Mouse (Mus musculus) midbrain, embryonic 13.5 days (tissue): Measurements from ENCODE around the gene Wdr54. TPM values are rescaled to one million over a fixed set of nuclear protein-coding genes. Genes with fewer than 3 reads are reported as not detected.

ENCODE experiments used
- ATAC-seq: fragments of 200-750 bp; cut with Nextera tagmentation; 2 replicates; pipeline ENCODE4 v1.8.0; 2017; ENCODE audit warnings: mild to moderate bottlenecking, moderate TSS enrichment, moderate library complexity
- H3K27ac ChIP-seq: fragments of 300-500 bp; sonication (generic); 2 replicates; pipeline ENCODE4 v1.5.1; 2015; ENCODE audit warnings: inconsistent platforms, mild to moderate bottlenecking, moderate library complexity
- H3K27me3 ChIP-seq: fragments of 300-500 bp; sonication (generic); 2 replicates; pipeline ENCODE4 v1.6.1; 2015; ENCODE audit warnings: mild to moderate bottlenecking, inconsistent platforms
- H3K36me3 ChIP-seq: fragments of 300-500 bp; sonication (generic); 2 replicates; pipeline ENCODE4 v1.6.1; 2015; ENCODE audit warnings: mild to moderate bottlenecking, inconsistent platforms
- H3K4me1 ChIP-seq: fragments of 300-500 bp; sonication (generic); replicated peaks from 2 replicates; pipeline ENCODE4 v1.6.1; 2015; ENCODE audit warnings: inconsistent platforms
- H3K4me2 ChIP-seq: fragments of 300-500 bp; sonication (generic); replicated peaks from 2 replicates; pipeline ENCODE4 v1.6.1; 2015; ENCODE audit warnings: moderate library complexity, mild to moderate bottlenecking, inconsistent platforms
- H3K4me3 ChIP-seq: fragments of 300-500 bp; sonication (generic); replicated peaks from 2 replicates; pipeline ENCODE4 v1.5.1; 2015; ENCODE audit warnings: mild to moderate bottlenecking, inconsistent platforms
- H3K9ac ChIP-seq: fragments of 300-500 bp; sonication (generic); replicated peaks from 2 replicates; pipeline ENCODE4 v1.6.1; 2015; ENCODE audit warnings: mild to moderate bottlenecking, inconsistent platforms
- H3K9me3 ChIP-seq: fragments of 300-500 bp; sonication (generic); 2 replicates; pipeline ENCODE4 v1.6.1; 2016; ENCODE audit warnings: mild to moderate bottlenecking, inconsistent platforms
- WGBS: fragments of 180-500 bp; shearing (Covaris S2); methylation state at CpG from one replicate; pipeline ENCODE4 v1.1.7; 2015; 5-methylcytosine and 5-hydroxymethylcytosine counted together
- polyA plus RNA-seq: library from polyadenylated mRNA; unstranded; fragments of >200 nt; fragmentation: Nextera tagmentation; extraction: Ambion mirVana; gene quantifications from 2 replicates; pipeline ENCODE4 v1.2.1, GENCODE M21; 2015

The Wdr54 gene
- polyA plus RNA-seq, 1 experiment from 2014 or later, result 16.1 TPM

DNA sequence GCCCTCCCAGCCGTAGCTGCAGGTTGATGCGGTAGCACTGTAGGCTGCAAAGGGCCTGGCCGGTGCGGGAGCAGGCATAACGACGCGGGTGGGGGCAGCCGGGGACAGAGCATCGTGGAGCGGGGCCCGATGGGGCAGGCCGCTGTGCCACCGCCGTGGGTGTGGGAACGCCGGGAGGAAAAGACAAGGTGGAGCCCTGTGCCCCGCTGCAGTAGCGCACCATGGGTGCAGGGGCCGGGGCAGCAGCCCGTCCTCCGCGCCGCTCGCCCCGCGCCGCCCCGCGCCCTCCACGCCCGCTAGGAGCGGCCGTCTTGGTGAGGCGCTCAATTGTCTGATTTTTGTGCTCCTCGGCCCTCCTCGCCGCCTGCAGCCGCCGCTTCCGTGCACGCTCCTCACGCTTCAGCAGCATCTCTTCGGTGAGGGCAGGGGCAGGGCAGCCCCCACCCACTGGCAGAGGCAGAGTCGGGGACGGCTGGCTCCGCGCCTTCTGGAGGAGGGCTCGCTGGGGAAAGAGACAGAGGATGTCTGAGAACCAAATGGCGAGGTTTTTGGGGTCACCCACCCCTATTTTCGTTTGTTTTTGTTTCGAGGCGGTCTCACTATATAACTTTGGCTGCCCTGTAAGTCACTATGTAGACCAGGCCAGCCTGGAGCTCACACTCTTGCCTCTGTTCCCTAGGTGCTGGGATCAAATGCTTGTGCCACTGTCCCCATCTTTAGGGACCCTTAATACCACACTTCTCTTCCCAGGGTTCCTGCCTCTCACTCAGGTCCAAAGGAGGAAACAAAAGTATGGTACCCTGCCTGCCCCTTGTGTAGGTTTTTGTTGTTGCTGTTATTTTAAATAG lies 34.1 kb downstream of the Wdr54 start:
- H3K4me1 ChIP-seq, result peaks cover 67% of the 10 kb centered on the region
- no peaks in the 10 kb centered on the region for H3K9me3 ChIP-seq
- peak; percentile 8; the same call in 1 of the 2 replicates for ATAC-seq
- peak overlapping the region; percentile 99 for H3K27ac ChIP-seq
- peaks cover 28% of the 10 kb centered on the region for H3K36me3 ChIP-seq
- peak overlapping the region; percentile 98 for H3K4me2 ChIP-seq
- peak overlapping the region; percentile 91 for H3K9ac ChIP-seq
- WGBS, result 1% methylated on average over 47 of the region's 52 CpGs
- peak overlapping the region; percentile 74 for H3K4me3 ChIP-seq
- no peaks in the 10 kb centered on the region for H3K27me3 ChIP-seq

DNA sequence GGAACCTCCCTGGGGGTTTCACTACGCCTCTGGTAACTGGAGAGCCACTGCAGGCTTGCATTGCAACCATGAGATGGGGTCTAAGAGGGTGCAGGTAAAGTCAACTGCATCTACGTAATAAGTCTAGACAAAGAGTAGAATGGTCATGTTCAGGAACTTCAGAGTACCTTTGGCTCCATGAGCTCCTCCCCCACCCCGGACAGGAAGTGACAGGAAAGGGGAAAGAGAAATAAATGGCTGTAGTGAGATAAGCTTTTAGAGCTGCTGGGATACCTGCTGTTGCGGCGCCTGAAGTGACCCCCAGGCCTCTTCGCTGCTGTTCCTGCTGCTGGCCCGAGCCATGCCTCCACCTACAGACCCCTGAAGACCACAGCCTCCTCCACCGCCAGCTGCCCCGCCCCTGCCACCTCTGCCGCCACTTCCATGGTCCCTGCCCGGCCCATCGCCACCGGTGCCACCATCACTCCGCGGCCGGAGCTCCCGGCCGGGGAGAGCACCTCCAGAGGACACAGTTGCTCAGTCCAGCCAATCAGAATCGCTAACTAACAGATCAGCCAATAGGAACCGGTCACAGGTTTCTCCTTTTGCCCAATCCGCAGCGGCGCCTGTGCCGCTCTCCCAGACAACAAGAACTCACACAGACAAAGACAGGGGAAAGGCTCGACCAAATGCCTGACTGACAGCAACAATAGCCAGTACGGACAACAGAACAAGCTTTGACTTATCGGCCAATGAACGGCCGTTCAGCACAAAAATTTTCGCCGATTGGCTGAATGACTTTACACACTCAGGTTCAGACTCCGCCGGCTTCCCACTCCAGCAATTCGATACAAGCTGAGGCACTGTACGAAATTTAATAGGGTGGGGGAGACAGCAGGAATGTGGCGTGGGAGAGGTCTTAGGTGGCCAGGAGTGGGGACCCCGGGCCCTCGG lies 35.0 kb downstream of the Wdr54 start, which contains the start of gene Wbp1:
Wbp1 (minus strand) TSS at position 630 of the 933 bp plus-strand sequence.
- Histone ChIP-seq H3K9ac (peak within 1 kb of the TSS; percentile 92), H3K4me3 (peak within 1 kb of the TSS; percentile 74), H3K27ac (peak within 1 kb of the TSS; percentile 99), H3K9me3 (no peaks in the 10 kb centered on the region), H3K4me1 (peaks cover 76% of the 10 kb centered on the region), H3K27me3 (no peaks in the 10 kb centered on the region), H3K4me2 (peak within 1 kb of the TSS; percentile 98), H3K36me3 (peaks cover 33% of the 10 kb centered on the region)
- under 1% methylated on average over 38 of the region's 38 CpGs for whole genome bisulfite sequencing
- ATAC-seq, result peak; percentile 95

DNA sequence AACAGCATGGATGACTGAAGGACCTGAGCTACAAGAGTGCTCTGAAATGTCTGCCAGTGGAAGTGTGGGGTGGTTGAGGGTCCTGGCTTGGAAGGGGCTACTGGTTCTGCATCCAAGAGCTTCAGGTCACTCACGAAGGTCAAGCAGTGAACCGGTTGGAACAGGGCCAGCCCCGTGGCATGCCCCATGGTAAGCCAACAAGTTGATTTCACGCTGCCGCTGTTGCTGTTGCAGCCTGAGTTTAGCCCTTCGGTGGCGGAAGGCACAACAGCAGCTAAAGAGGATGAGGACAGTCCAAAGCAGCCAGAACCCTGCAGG lies 36.5 kb downstream of the Wdr54 start:
- Histone ChIP-seq H3K36me3 (peaks cover 33% of the 10 kb centered on the region), H3K4me3 (peak overlapping the region; percentile 74), H3K9ac (peak overlapping the region; percentile 92), H3K4me1 (peaks cover 79% of the 10 kb centered on the region), H3K27ac (0 out of 2 replicates have a peak overlapping the region, but pooled peaks have one; percentile 9), H3K9me3 (no peaks in the 10 kb centered on the region), H3K4me2 (peak overlapping the region; percentile 98), H3K27me3 (no peaks in the 10 kb centered on the region)
- no peak for ATAC-seq
- 49% methylated on average over 7 of the region's 7 CpGs for WGBS

DNA sequence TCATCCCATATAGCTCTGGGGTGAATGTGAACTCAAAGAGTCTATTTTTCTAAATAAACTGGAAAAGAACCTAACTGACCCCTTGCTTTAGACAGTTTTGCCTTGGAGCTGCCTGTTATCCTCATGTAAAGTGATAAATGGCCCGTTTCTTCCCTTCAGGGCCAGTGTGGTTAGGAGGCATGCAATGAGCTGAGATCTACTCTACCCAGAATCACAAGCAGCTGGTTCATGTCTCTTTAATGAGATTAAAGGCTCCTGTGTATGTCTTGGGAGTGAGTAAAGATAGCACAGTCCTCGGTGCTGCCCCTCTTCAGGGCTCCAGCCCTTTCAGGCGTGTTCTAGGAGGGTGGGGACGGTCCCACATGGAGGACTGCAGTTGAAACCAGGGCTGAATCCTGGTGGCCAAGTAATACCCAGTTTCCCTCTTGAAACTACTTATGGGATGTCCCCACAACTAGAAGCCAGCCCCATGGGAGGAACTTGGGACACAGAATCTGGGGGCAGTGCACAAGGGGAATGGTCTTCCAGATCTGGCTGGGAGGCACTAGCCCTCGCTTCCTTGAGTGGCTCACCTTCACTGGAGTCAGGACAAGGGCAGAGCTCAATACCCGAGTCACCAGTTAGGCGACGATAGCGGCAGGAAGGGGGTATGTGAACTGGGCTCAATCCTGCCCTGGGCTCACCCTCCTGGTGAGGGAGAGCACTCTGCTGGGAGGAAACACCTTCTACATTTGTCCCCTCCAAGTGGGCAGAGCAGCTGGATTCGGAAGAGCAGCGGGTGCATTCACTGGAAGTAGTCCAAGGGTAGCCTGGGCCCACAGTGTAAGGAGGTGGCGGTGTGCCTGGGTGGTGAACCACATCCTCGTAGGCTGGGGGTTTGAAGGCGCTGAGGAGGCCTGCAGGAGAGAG lies 37.1 kb downstream of the Wdr54 start:
- ATAC-seq, result no peak
- 88% methylated on average over 14 of the region's 14 CpGs for WGBS
- peak overlapping the region; percentile 74 for H3K4me3 ChIP-seq
- peaks cover 77% of the 10 kb centered on the region for H3K4me1 ChIP-seq
- no peaks in the 10 kb centered on the region for H3K27me3 ChIP-seq
- H3K27ac ChIP-seq, result peak overlapping the region; percentile 9; the same call in 1 of the 2 replicates
- H3K9me3 ChIP-seq, result no peaks in the 10 kb centered on the region
- H3K36me3 ChIP-seq, result peaks cover 33% of the 10 kb centered on the region
- H3K4me2 ChIP-seq, result peak overlapping the region; percentile 98
- peak overlapping the region; percentile 92 for H3K9ac ChIP-seq

DNA sequence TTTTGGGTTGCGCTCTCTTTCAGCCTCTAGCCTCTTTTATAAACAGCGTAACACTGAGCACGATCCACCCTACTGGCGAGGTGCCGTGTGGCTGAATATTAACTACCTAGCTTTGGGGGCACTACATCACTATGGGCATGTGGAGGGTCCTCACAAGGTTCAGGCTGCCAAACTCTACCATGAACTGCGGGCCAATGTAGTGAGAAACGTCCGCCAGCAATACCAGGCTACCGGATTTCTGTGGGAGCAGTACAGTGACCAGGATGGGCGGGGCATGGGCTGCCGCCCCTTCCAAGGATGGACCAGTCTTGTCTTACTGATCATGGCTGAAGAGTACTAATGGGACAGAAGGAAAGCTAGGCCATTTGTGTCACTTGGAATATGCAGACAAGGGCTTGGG lies 37.8 kb downstream of the Wdr54 start:
- Histone ChIP-seq H3K4me2 (no peak overlapping the region), H3K4me3 (no peak overlapping the region), H3K27me3 (no peaks in the 10 kb centered on the region), H3K9ac (no peak overlapping the region), H3K27ac (no peak overlapping the region), H3K36me3 (peaks cover 33% of the 10 kb centered on the region), H3K9me3 (no peaks in the 10 kb centered on the region), H3K4me1 (peaks cover 70% of the 10 kb centered on the region)
- WGBS, result 86% methylated on average over 11 of the region's 11 CpGs
- ATAC-seq, result no peak

DNA sequence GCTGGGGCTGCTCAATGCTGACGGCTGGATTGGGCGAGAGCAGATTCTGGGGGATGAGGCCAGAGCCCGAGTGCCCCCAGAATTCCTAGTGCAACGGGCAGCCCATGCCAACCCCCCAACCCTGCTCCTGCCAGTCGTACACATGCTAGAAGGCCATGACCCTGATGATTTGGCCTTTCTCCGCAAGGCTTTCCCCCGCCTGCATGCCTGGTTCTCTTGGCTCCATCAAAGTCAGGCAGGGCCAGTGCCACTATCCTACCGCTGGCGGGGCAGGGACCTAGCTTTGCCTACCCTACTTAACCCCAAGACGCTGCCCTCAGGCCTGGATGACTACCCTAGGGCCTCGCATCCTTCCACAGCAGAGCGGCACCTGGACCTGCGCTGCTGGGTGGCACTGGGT lies 38.6 kb downstream of the Wdr54 start:
- H3K27ac ChIP-seq, result no peak overlapping the region
- no peak for ATAC-seq
- H3K9ac ChIP-seq, result no peak overlapping the region
- no peaks in the 10 kb centered on the region for H3K27me3 ChIP-seq
- H3K4me1 ChIP-seq, result peaks cover 62% of the 10 kb centered on the region
- 0 out of 2 replicates have a peak overlapping the region, but pooled peaks have one; percentile 1 for H3K4me3 ChIP-seq
- H3K36me3 ChIP-seq, result peaks cover 33% of the 10 kb centered on the region
- H3K4me2 ChIP-seq, result no peak overlapping the region
- H3K9me3 ChIP-seq, result no peaks in the 10 kb centered on the region
- 94% methylated on average over 13 of the region's 13 CpGs for WGBS

DNA sequence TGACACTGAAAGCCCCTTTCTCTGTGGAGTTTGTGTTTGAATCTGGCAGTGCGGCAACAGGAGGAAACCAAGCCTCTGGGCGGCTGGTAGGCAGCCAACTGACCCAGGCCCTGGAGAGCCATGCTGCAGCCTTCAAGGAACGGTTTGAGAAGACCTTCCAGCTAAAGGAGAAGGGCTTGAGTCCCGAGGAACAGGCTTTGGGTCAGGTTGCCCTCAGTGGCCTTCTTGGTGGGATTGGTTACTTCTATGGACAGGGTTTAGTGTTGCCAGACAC lies 39.1 kb downstream of the Wdr54 start:
- peak overlapping the region; percentile 88; the same call in 1 of the 2 replicates for H3K4me3 ChIP-seq
- 88% methylated on average over 4 of the region's 4 CpGs for WGBS
- H3K4me2 ChIP-seq, result peak overlapping the region; percentile 88
- ATAC-seq, result no peak
- H3K9ac ChIP-seq, result peak overlapping the region; percentile 93; the same call in 1 of the 2 replicates
- no peaks in the 10 kb centered on the region for H3K9me3 ChIP-seq
- peaks cover 57% of the 10 kb centered on the region for H3K4me1 ChIP-seq
- H3K27me3 ChIP-seq, result no peaks in the 10 kb centered on the region
- H3K36me3 ChIP-seq, result peaks cover 33% of the 10 kb centered on the region
- H3K27ac ChIP-seq, result no peak overlapping the region

DNA sequence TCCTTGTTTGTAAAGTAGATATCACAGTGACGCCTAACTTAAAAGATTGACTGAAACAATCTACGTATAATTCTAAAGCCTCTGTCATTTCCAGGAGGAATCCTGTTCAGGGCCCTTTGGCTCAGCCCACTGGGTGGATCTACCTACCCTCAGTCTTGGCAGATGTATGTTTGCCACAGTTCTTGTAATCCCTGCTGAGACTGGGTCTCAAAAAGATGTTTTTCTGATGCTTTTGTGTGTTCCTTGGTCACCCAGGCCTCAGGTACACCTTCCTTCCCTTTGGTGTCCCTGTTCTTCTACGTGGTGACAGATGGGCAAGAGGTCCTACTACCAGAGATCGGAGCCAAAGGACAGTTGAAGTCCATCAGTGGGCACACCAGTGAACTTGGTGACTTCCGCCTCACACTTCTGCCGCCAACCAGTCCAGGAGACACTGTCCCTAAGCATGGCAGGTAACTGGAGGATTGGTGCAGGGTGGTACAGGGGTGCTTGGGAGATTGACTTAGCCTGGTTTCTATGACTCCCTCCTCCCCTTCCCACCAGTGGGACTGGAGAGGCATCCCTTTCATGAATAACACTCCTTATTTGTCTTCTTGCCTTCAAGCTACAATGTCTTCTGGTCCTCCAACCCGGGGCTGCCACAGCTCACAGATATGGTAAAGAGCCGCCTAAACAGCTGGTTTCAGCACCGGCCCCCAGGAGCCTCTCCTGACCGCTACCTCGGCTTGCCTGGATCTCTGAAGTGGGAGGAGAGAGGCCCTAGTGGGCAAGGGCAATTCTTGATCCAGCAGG lies 39.6 kb downstream of the Wdr54 start:
- Histone ChIP-seq H3K9me3 (no peaks in the 10 kb centered on the region), H3K27ac (0 out of 2 replicates have a peak overlapping the region, but pooled peaks have one; percentile 84), H3K4me3 (peak overlapping the region; percentile 88), H3K4me2 (peak overlapping the region; percentile 88), H3K4me1 (peaks cover 56% of the 10 kb centered on the region), H3K27me3 (no peaks in the 10 kb centered on the region), H3K9ac (peak overlapping the region; percentile 93), H3K36me3 (peaks cover 33% of the 10 kb centered on the region)
- 80% methylated on average over 11 of the region's 11 CpGs for WGBS
- ATAC-seq, result no peak

DNA sequence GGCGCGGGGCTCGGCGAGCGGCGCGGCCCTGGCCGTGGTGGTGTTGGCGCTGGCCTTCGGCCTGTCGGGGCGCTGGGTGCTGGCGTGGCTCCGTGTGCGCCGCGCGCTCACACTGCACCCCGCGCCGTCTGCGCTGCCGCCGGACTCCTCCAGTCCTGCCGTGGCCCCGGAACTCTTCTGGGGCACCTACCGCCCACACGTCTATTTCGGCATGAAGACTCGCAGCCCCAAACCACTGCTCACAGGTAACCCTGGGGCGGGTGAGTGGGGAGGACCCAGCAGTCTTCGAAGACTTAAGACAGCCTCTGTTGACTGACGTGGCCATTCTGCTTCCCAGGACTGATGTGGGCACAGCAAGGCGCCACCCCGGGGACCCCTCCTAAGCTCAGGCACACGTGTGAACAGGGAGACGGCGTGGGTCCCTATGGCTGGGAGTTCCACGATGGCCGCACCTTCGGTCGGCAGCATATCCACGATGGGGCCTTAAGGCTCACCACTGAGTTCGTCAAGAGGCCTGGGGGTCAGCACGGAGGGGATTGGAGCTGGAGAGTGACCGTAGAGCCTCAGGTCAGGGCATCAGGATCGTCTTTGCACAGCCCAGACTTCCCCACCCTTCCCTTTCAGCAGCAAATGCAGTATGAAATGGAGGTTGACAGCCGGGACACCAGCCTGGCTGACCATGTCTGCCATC lies 40.4 kb downstream of the Wdr54 start:
- peak overlapping the region; percentile 88 for H3K4me2 ChIP-seq
- H3K9me3 ChIP-seq, result no peaks in the 10 kb centered on the region
- peak overlapping the region; percentile 84 for H3K27ac ChIP-seq
- H3K4me1 ChIP-seq, result peaks cover 58% of the 10 kb centered on the region
- H3K4me3 ChIP-seq, result peak overlapping the region; percentile 88
- H3K27me3 ChIP-seq, result no peaks in the 10 kb centered on the region
- ATAC-seq, result peak; percentile 44
- WGBS, result 1% methylated on average over 37 of the region's 48 CpGs
- H3K36me3 ChIP-seq, result peaks cover 36% of the 10 kb centered on the region
- peak overlapping the region; percentile 93 for H3K9ac ChIP-seq

DNA sequence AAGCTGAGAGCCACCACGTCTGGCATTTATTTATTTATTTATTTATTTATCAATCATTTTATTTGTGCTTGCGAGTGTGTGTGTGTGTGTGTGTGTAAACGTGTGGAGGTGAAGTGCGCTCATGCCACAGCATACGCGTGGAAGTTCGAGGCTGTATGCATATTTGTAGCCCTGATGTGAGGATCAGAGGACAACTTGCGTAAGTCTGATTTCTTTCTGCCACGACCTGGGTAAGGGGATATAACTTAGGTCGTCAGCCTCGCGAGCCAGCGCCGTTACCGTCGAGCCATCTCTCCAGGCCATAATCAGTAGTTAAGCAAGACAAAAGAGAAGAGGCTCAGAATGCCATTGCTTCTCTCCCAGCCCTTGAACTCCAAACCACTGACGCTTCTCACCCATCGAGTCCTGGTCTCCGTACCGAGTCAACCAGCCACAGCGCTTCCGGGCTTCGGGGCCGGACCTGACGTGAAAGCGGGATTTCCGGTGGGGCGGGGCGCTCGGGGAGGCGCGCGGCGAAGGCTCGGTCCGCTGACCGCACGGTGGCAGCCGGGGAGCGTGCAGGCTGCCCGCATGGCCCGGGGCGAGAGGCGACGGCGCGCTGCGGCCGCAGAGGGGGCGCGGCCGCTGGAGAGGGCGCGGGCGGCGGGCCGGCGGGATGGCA lies 41.1 kb downstream of the Wdr54 start, which contains the start of gene Mogs:
Mogs (plus strand) TSS at position 486 of the 661 bp plus-strand sequence.
- Histone ChIP-seq H3K27me3 (no peaks in the 10 kb centered on the region), H3K36me3 (peaks cover 37% of the 10 kb centered on the region), H3K27ac (peak within 1 kb of the TSS; percentile 84), H3K4me3 (peak within 1 kb of the TSS; percentile 88), H3K9ac (peak within 1 kb of the TSS; percentile 93), H3K9me3 (no peaks in the 10 kb centered on the region), H3K4me1 (peaks cover 55% of the 10 kb centered on the region), H3K4me2 (peak within 1 kb of the TSS; percentile 88)
- 2% methylated on average over 49 of the region's 58 CpGs for WGBS
- peak; percentile 88 for ATAC-seq
